Mouse (Mus musculus) bone marrow macrophage, adult 2 months (primary cell): ENCODE results near the gene Noxa1. TPM values are rescaled to one million over a fixed set of nuclear protein-coding genes. Genes with fewer than 3 reads are reported as not detected.

ENCODE experiments used
- H3K27ac ChIP-seq: 2 replicates; pipeline ENCODE4 v1.5.1; 2012; ENCODE audit warnings: low read depth, low read length; ENCODE audit not compliant: insufficient read depth
- H3K4me1 ChIP-seq: 2 replicates; pipeline ENCODE4 v1.6.1; 2012; ENCODE audit warnings: low read length; ENCODE audit not compliant: control insufficient read depth, insufficient read depth
- H3K4me3 ChIP-seq: 2 replicates; pipeline ENCODE4 v1.5.1; 2012; ENCODE audit warnings: mild to moderate bottlenecking, low read length, moderate library complexity; ENCODE audit not compliant: insufficient read depth
- CTCF ChIP-seq: IDR thresholded peaks from 2 replicates; pipeline ENCODE4 v1.5.1; 2012; ENCODE audit warnings: low read depth, mild to moderate bottlenecking, low read length, moderate library complexity
- POLR2A ChIP-seq: IDR thresholded peaks from 2 replicates; pipeline ENCODE4 v1.6.1; 2012; ENCODE audit warnings: mild to moderate bottlenecking, low read depth, low read length, borderline replicate concordance
- polyA plus RNA-seq: library from polyadenylated mRNA; stranded (reverse); fragments of >200 nt; gene quantifications from 2 replicates; pipeline ENCODE4 v1.2.4, GENCODE M21; 2012; ENCODE audit not compliant: missing spikeins, insufficient read depth, insufficient read length

Noxa1 gene
- polyA plus RNA-seq, 1 experiment = not detected

DNA sequence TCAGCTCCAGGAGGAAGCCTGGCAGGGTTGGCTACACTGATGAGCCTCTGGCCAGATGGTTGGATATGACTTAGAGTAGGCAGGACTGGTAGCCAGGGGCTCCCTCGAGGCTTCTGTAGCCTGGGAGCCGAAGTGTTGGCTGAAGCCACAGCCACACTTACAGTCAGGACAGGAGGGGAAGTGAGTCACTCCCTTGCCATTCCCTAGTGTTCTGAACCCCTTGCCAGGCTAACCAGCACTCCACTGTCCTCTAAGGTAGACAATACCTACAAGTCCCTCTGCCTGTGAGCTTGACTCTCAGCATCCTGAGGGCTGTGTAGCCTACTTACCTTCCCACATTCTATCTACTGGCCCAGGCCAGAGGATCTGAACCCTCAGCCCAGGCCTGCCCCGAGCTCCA, 29.5 kb upstream of the Noxa1 start:
- Histone ChIP-seq H3K4me3 (no peak overlapping the region), H3K27ac (no peak overlapping the region), H3K4me1 (no peaks in the 10 kb centered on the region; the same call in 1 of the 2 replicates)
- TF ChIP-seq POLR2A (no peak), CTCF (no peak)

DNA sequence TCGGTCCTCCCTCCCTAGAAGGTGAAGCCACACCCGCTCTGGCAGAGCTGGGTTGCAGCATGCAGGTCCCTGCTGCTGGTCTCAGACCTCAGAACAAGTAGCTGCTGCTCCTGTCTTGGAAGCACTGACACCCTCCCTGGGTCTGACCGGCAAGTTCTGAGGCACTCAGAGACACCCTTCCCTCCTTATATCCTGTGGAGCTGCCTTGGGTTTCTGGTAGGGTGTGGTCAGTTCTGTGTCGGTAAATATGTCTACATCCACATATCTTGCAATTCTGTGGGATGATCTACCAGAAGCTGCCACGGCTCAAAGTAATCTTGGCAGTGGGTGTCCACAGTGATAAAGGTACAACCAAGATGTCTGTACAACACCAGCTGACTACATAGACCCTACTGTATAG, 28.6 kb upstream of the Noxa1 start:
- Histone ChIP-seq H3K27ac (no peak overlapping the region), H3K4me1 (no peaks in the 10 kb centered on the region; the same call in 1 of the 2 replicates), H3K4me3 (no peak overlapping the region)
- TF ChIP-seq POLR2A (no peak), CTCF (no peak)

DNA sequence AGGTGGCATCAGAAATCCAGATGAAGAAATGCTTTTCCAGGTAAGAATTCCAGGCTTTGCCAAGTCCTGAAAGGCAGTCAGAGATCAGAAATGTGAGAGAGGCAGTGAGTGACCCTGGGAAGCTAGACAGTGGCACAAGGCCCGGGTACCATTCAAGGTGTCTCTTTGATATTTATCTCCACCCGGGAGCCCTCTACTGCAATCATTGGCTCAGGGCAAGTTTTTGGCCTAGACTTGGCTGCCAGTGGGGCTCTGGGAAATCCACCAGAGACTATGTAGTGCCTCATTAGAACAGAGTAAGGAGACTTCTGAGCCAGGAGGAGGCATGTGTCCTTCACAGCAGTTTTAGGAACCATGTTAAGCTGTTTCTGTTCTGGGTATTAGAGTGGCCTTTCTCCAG, 27.7 kb upstream of the Noxa1 start:
- Histone ChIP-seq H3K27ac (no peak overlapping the region), H3K4me1 (no peaks in the 10 kb centered on the region; the same call in 1 of the 2 replicates), H3K4me3 (no peak overlapping the region)
- TF ChIP-seq CTCF = no peak
- TF ChIP-seq POLR2A = no peak

DNA sequence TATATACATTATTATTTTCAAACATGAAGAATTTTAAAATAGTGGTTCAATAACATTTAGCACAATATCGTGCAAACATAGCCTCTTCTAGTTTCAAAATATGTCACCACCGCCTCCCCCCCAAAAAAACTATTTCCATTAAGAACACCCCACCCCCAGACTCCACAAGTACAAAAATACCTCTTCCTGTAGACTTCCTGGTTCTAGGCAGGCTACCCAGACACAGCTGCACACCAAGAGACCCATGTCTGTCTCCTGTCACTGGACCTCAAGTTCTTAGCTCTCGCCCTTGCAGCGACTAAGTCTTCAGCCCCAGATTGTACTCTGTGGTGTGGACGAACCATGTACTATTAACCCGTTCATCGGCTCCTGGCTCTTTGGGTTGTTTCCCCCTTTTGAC, 26.0 kb upstream of the Noxa1 start:
- no peak for TF ChIP-seq POLR2A
- TF ChIP-seq CTCF = no peak
- Histone ChIP-seq H3K4me3 (no peak overlapping the region), H3K27ac (no peak overlapping the region), H3K4me1 (peaks cover 3% of the 10 kb centered on the region)

DNA sequence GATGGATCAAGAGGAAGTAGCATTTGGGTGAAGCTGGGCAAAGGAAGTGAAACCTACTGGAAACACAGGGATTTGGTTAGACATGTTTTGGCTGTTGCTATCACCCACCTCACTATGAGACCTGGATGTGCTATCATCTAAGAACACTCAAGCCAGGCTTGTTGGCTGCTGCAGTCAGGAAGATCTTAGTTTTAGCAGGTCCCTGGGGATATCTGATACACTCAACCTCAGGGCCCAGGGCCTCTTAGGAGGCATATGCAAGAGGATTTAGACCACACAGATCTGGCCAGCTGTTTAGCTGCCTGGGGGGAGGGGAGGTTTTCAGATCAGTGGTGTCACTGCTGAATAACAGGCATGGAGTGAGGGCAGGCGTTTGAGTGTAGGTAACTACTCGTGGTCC, 20.5 kb upstream of the Noxa1 start:
- H3K4me3 ChIP-seq = no peak overlapping the region
- H3K4me1 ChIP-seq = peaks cover 25% of the 10 kb centered on the region
- TF ChIP-seq CTCF = no peak
- no peak for TF ChIP-seq POLR2A
- peak overlapping the region; percentile 45 for H3K27ac ChIP-seq

DNA sequence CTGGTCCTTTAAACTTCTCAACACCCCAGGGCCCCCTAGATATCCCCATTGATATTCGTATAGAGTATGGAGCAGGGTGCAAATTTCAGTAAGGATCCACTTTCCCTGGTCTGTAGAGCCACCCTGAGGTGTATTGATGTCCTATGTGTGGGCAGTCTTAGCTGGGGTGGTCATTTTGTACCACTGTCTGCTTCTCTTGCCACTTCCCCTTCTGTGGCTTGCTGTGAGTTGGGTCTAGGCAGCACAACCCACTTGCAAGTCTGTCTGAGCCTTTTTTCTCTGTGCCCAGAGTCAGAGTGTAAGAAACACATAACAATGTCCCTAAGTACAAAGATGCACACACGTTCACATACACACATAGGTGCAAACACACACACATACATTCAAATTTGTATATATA, 19.4 kb upstream of the Noxa1 start:
- peaks cover 25% of the 10 kb centered on the region for H3K4me1 ChIP-seq

DNA sequence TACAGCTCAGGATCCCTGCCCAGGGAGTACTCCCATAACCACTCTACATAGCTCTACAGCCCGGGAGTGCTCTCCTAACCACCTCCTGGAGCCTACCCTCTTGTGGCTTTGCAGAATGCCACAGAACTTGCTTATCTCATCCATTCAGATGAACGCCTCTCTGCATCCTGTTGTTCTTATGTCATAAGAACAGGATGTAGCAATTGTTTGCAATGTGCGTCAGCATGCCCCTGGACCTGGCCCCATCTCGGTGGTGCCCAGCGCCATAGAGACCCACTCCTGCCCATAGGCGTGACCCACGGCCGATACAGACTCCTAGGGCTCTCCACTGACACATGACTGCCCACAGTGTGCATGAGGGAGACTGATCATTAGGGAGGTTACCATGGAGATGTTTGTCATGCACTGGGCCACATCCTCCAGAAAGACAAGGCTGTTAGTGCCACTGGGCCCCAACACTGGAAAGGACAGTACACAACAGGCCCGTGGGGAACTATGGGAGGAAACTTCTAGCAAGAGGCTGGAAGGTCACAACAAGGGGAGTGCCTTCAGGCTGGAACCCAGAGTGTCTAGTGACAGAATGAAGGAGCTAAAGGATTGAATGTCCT, 16.3 kb upstream of the Noxa1 start:
- Histone ChIP-seq H3K4me1 (peaks cover 25% of the 10 kb centered on the region), H3K27ac (no peak overlapping the region), H3K4me3 (no peak overlapping the region)
- TF ChIP-seq CTCF = no peak

More for the DNA sequence above, 19.4 kb upstream of the Noxa1 start:
- no peak for TF ChIP-seq CTCF
- no peak for TF ChIP-seq POLR2A
- no peak overlapping the region for H3K27ac ChIP-seq
- H3K4me3 ChIP-seq = no peak overlapping the region

DNA sequence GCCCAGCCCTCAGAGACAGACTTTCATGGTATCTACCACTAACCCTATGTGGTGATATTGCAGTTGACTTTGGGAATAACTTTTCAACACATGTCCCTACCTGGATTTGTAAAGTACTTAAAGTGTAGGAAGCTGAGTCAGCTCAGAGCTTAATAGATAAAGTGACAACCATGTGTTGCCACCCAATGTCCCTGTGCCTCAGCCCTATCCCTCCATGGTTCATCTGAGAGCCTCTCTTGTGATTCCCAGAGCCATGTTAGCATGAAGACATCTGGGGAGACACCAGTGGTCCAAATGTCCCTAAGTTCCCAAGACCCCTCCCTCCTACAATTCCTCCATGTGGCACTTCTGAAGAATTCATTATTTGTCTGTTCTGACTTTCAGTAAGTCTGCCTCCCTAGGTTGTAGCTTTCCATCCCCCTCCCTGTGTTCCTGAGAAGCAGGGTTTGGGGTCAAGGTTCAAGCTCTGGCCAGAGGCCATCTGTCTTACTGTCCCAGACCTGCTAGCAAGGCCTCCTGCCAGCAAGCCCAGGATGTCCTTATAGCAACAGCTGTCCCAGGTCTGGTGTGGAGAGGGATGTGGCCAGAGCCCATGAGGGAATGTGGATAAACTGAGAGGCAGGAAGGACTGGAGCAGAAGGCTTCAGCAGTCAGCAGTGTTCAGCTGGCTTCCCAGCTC, 15.7 kb upstream of the Noxa1 start:
- Histone ChIP-seq H3K4me3 (no peak overlapping the region), H3K4me1 (peaks cover 19% of the 10 kb centered on the region), H3K27ac (no peak overlapping the region)
- TF ChIP-seq POLR2A (no peak), CTCF (no peak)

DNA sequence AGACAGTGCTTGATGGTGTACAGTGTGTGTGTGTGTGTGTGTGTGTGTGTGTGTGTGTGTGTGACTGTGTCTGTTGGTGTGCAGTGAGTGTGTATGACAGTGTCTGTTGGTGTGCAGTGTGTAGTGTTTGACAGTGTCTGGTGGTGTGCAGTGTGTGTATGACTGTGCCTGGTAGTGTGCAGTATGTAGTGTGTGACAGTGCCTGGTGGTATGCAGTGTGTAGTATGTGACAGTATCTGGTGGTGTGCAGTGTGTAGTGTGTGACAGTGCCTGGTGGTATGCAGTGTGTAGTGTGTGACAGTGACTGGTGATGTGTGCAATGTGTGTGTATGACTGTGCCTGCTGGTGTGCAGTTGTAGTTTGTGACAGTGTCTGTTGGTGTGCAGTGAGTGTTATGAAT, 14.5 kb upstream of the Noxa1 start:
- TF ChIP-seq POLR2A (no peak), CTCF (no peak)

DNA sequence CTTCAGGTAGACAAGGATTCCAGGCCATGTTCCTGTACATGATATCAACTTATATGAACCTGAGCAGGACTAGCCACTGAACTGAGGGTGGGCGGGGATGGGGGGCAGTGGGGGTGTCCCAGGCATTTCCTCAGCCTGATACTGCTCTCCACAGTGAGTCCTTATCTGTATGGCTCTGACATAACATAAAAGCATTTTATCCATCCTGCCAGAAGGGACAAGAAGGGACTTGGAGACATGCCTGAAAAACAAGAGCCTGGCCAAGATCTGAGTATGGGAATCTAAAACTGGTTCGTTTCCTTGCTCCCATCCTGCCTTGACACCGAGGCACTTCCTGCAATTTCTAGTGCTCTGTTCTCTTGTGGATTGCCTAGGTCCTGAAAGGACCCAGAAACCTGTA, 11.1 kb upstream of the Noxa1 start:
- TF ChIP-seq POLR2A (no peak), CTCF (no peak)
- H3K4me3 ChIP-seq = no peak overlapping the region
- H3K27ac ChIP-seq = no peak overlapping the region
- H3K4me1 ChIP-seq = peaks cover 2% of the 10 kb centered on the region; the same call in 1 of the 2 replicates

More for the DNA sequence above, 14.5 kb upstream of the Noxa1 start:
- Histone ChIP-seq H3K4me3 (no peak overlapping the region), H3K4me1 (peaks cover 13% of the 10 kb centered on the region), H3K27ac (no peak overlapping the region)
